Mouse (Mus musculus) B cell, adult 2 months (primary cell): ENCODE data around the gene Rab43.
A peak's percentile ranks its signal among the peaks of the same experiment; 100 is the strongest.
"Not testable (repeated sequence)": the region's sequence is repeated elsewhere in the genome, so short reads cannot be mapped to it uniquely, and the experiment has no call there.

Experiments
- DNase-seq, 2 experiments: peaks; one replicate each; pipeline ENCODE4 v3.0.0; 2022

Gene Rab43

GRCm38 (mm10) chr6:87780546-87781301 is 31.2 kb downstream of the Rab43 start:
- DNase-seq: no peak

GRCm38 (mm10) chr6:87779174-87780165 is 32.5 kb downstream of the Rab43 start:
- peak in 1 of 2 experiments; percentile 25 for DNase-seq

GRCm38 (mm10) chr6:87778294-87779173 is 33.4 kb downstream of the Rab43 start:
- DNase-seq: no peak

- DNase-seq: no peak
Observed at GRCm38 (mm10) chr6:87777842-87778241, 34.1 kb downstream of the Rab43 start, which contains the start of gene Gp9. TSS of gene Gp9 (plus strand) at chr6:87778072.

- no peak for DNase-seq
Observed at GRCm38 (mm10) chr6:87776663-87777062, 35.3 kb downstream of the Rab43 start.

- DNase-seq: no peak
Observed at GRCm38 (mm10) chr6:87775588-87776245, 36.2 kb downstream of the Rab43 start.

GRCm38 (mm10) chr6:87774909-87775308 is 37.1 kb downstream of the Rab43 start:
- DNase-seq: no peak

GRCm38 (mm10) chr6:87774466-87774865 is 37.5 kb downstream of the Rab43 start:
- no peak for DNase-seq

- no peak for DNase-seq
Observed at GRCm38 (mm10) chr6:87770626-87771025, 41.3 kb downstream of the Rab43 start.

- DNase-seq: not testable (repeated sequence)
Observed at GRCm38 (mm10) chr6:87764296-87764695, 47.7 kb downstream of the Rab43 start.

- peak; percentile 27 to 40 for DNase-seq
Observed at GRCm38 (mm10) chr6:87763376-87764280, 48.3 kb downstream of the Rab43 start.

GRCm38 (mm10) chr6:87762161-87762560 is 49.8 kb downstream of the Rab43 start:
- DNase-seq: no peak

GRCm38 (mm10) chr6:87759850-87760249 is 52.1 kb downstream of the Rab43 start:
- no peak for DNase-seq

- no peak for DNase-seq
Observed at GRCm38 (mm10) chr6:87759404-87759803, 52.6 kb downstream of the Rab43 start.

GRCm38 (mm10) chr6:87756896-87757295 is 55.1 kb downstream of the Rab43 start:
- DNase-seq: no peak

- no peak for DNase-seq
Observed at GRCm38 (mm10) chr6:87755196-87755595, 56.8 kb downstream of the Rab43 start.

GRCm38 (mm10) chr6:87751574-87751973 is 60.4 kb downstream of the Rab43 start:
- DNase-seq: no peak

GRCm38 (mm10) chr6:87750184-87750910 is 61.6 kb downstream of the Rab43 start:
- no peak for DNase-seq

- no peak for DNase-seq
Observed at GRCm38 (mm10) chr6:87748531-87748930, 63.4 kb downstream of the Rab43 start.

GRCm38 (mm10) chr6:87748078-87748477 is 63.9 kb downstream of the Rab43 start:
- no peak for DNase-seq
